Mouse (Mus musculus) hindbrain, postnatal 0 days (tissue): Measurements from ENCODE around the gene Vmn1r206. TPM values are rescaled to one million over a fixed set of nuclear protein-coding genes. Genes with fewer than 3 reads are reported as not detected.
"Not testable (repeated sequence)": the region's sequence is repeated elsewhere in the genome, so short reads cannot be mapped to it uniquely, and the experiment has no call there.

Experiments
- ATAC-seq: fragments of 200-750 bp; cut with Nextera tagmentation; 2 replicates; pipeline ENCODE4 v1.8.0; 2017; ENCODE audit warnings: mild to moderate bottlenecking, moderate TSS enrichment, moderate library complexity
- DNase-seq: peaks from one replicate; pipeline ENCODE4 v3.0.0-alpha.2; 2015; ENCODE audit warnings: low spot score
- H3K27ac ChIP-seq: fragments of 300-500 bp; sonication (generic); 2 replicates; pipeline ENCODE4 v1.5.1; 2014; ENCODE audit warnings: mild to moderate bottlenecking
- H3K27me3 ChIP-seq: fragments of 300-500 bp; sonication (generic); 2 replicates; pipeline ENCODE4 v1.6.1; 2014; ENCODE audit warnings: low read length, mixed read lengths; ENCODE audit not compliant: insufficient read depth
- H3K36me3 ChIP-seq: fragments of 300-500 bp; sonication (generic); 2 replicates; pipeline ENCODE4 v1.6.1; 2014; ENCODE audit warnings: low read length, mixed read lengths; ENCODE audit not compliant: insufficient read depth
- H3K4me1 ChIP-seq: fragments of 300-500 bp; sonication (generic); 2 replicates; pipeline ENCODE4 v1.6.1; 2014; ENCODE audit warnings: antibody characterized with exemption, low read length, mixed read lengths; ENCODE audit not compliant: insufficient read depth
- H3K4me2 ChIP-seq: fragments of 300-500 bp; sonication (generic); 2 replicates; pipeline ENCODE4 v1.6.1; 2014; ENCODE audit warnings: low read depth, mild to moderate bottlenecking, low read length, moderate library complexity, mixed read lengths
- H3K4me3 ChIP-seq: fragments of 300-500 bp; sonication (generic); 2 replicates; pipeline ENCODE4 v1.5.1; 2014; ENCODE audit warnings: low read length
- H3K9ac ChIP-seq: fragments of 300-500 bp; sonication (generic); replicated peaks from 2 replicates; pipeline ENCODE4 v1.6.1; 2014; ENCODE audit warnings: mild to moderate bottlenecking, low read length, moderate library complexity, mixed read lengths
- H3K9me3 ChIP-seq: fragments of 300-500 bp; sonication (generic); 2 replicates; pipeline ENCODE4 v1.6.1; 2016; ENCODE audit warnings: low read length, mixed read lengths
- CTCF ChIP-seq: IDR thresholded peaks from 2 replicates; pipeline ENCODE4 v1.5.1; 2016; ENCODE audit warnings: antibody characterized with exemption, control low read depth, low read depth
- WGBS: fragments of 180-500 bp; shearing (Covaris S2); extraction: QIAGEN DNeasy Blood & Tissue Kit; methylation state at CpG from one replicate; pipeline ENCODE4 v1.1.7; 2014; 5-methylcytosine and 5-hydroxymethylcytosine counted together
- polyA plus RNA-seq: library from polyadenylated mRNA; unstranded; fragments of >200 nt; fragmentation: Nextera tagmentation; extraction: Ambion mirVana; gene quantifications from 2 replicates; pipeline ENCODE4 v1.2.1, GENCODE M21; 2015
- total RNA-seq: library from RNA; depleted of rRNA; stranded (reverse); fragments of >200 nt; gene quantifications from 2 replicates; pipeline ENCODE4 v1.2.3, GENCODE M21; 2014; rRNA removed

Gene Vmn1r206
- total RNA-seq: not detected in 2 replicates
- not detected in 2 replicates for polyA plus RNA-seq

- not testable (repeated sequence) for H3K4me1 ChIP-seq
These were observed at the start of gene Vmn1r206 for GRCm38 (mm10) chr13:22624151-22624550. TSS of gene Vmn1r206 (minus strand) at chr13:22624251.

DNA sequence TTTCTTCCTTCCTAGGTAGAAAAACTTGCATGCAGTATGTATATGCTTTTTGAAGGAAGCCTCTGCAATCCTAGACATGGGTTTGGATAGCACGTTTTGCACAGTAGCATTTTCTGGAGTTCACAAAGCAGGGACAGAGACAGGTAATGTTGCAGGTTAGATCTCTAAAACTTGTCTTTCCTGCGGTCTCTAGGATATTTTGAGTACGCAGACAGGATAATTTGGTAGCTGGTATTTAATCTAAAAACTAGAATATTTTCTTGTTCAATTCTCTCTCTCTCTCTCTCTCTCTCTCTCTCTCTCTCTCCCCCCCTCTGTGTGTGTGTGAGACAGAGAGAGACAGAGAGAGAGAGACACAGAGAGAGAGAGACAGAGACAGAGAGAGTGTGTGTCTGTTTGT, 31.2 kb downstream of the Vmn1r206 start, which contains the start of gene Vmn1r205:
Vmn1r205 (minus strand) TSS at position 101 of the 400 bp plus-strand sequence.
- TF ChIP-seq CTCF: no peak
- 83% methylated on average over 3 of the region's 3 CpGs for WGBS
- Histone ChIP-seq H3K4me1 (no peaks in the 10 kb centered on the region), H3K9me3 (no peaks in the 10 kb centered on the region), H3K27ac (no peak within 1 kb of the TSS), H3K4me3 (no peak within 1 kb of the TSS), H3K27me3 (no peaks in the 10 kb centered on the region), H3K36me3 (no peaks in the 10 kb centered on the region), H3K9ac (no peak within 1 kb of the TSS), H3K4me2 (no peak within 1 kb of the TSS)
- DNase-seq: no peak
- ATAC-seq: no peak

More at GRCm38 (mm10) chr13:22624151-22624550, at the start of gene Vmn1r206:
- not testable (repeated sequence) for H3K4me2 ChIP-seq, DNase-seq, ATAC-seq, H3K4me3 ChIP-seq, H3K9me3 ChIP-seq, H3K27me3 ChIP-seq, H3K9ac ChIP-seq, H3K36me3 ChIP-seq, H3K27ac ChIP-seq

DNA sequence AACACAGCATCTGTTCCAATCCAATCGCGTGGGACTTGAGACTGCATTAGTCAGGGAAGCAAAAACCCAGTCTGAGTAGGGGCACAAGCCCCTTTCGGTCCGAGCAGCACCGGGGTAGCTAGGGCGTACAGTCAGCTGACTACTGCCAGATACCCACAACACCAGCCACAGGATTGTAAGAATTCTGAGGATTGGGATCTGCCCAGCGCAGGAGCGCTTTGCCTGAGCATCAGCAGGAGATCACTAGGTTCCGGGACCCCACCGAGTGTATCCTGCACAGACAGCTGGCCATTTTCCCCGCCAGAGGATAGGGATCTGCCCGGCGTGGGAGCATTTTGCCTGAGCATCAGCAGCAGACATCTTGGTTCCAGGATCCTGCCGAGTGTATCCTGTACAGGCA, 40.7 kb downstream of the Vmn1r206 start:
- not testable (repeated sequence) for H3K4me1 ChIP-seq, ATAC-seq, H3K4me2 ChIP-seq, H3K4me3 ChIP-seq, H3K36me3 ChIP-seq, DNase-seq, H3K9ac ChIP-seq, H3K9me3 ChIP-seq, H3K27me3 ChIP-seq, H3K27ac ChIP-seq
- 87% methylated on average over 14 of the region's 14 CpGs for WGBS

DNA sequence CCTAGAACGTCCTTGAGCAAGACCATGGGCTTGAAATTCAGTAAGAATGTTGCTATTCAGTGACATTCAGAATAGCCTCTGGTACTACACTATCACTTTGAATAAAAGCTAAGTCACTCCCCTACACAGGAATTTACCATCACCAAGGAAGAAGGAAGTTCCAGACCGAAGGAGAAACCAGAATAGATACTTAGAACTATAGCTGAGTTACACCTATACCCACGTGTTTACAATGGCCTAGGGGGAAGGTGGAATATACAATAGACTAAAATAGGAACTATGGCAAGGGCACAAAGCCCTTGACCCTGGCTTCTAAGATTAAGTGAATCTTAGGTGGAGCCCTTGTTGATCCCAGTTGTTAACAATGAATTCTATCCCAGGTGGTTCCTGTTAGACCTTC, 49.1 kb downstream of the Vmn1r206 start:
- WGBS: 79% methylated on average over 3 of the region's 3 CpGs
- not testable (repeated sequence) for H3K27ac ChIP-seq, H3K9ac ChIP-seq, DNase-seq, H3K4me1 ChIP-seq, H3K27me3 ChIP-seq, H3K36me3 ChIP-seq, H3K4me2 ChIP-seq, H3K4me3 ChIP-seq, ATAC-seq, H3K9me3 ChIP-seq

Other genes starting within 250 kb of the Vmn1r206 start
- gene Vmn1r199, start 244.4 kb downstream of the Vmn1r206 start, total RNA-seq: not detected in 2 replicates
- gene Vmn1r199, start 244.4 kb downstream of the Vmn1r206 start, polyA plus RNA-seq: not detected in 2 replicates
- not detected in 2 replicates for gene Vmn1r200, start 233.9 kb downstream of the Vmn1r206 start, total RNA-seq
- gene Vmn1r200, start 233.9 kb downstream of the Vmn1r206 start, polyA plus RNA-seq: not detected in 2 replicates
- not detected in 2 replicates for gene Vmn1r201, start 152.3 kb downstream of the Vmn1r206 start, total RNA-seq
- not detected in 2 replicates for gene Vmn1r201, start 152.3 kb downstream of the Vmn1r206 start, polyA plus RNA-seq
- not detected in 2 replicates for gene Vmn1r202, start 118.9 kb downstream of the Vmn1r206 start, total RNA-seq
- gene Vmn1r202, start 118.9 kb downstream of the Vmn1r206 start, polyA plus RNA-seq: not detected in 2 replicates
- not detected in 2 replicates for gene Vmn1r203, start 106.1 kb downstream of the Vmn1r206 start, total RNA-seq
- not detected in 2 replicates for gene Vmn1r203, start 106.1 kb downstream of the Vmn1r206 start, polyA plus RNA-seq
- not detected in 2 replicates for gene Vmn1r204, start 71.1 kb downstream of the Vmn1r206 start, total RNA-seq
- gene Vmn1r204, start 71.1 kb downstream of the Vmn1r206 start, polyA plus RNA-seq: not detected in 2 replicates
- gene Vmn1r205, start 31.3 kb downstream of the Vmn1r206 start, total RNA-seq: not detected in 2 replicates
- gene Vmn1r205, start 31.3 kb downstream of the Vmn1r206 start, polyA plus RNA-seq: not detected in 2 replicates
- gene Vmn1r207-ps, start 105.4 kb upstream of the Vmn1r206 start, total RNA-seq: not detected in 2 replicates
- gene Vmn1r207-ps, start 105.4 kb upstream of the Vmn1r206 start, polyA plus RNA-seq: not detected in 2 replicates
- not detected in 2 replicates for gene Vmn1r208, start 153.1 kb upstream of the Vmn1r206 start, total RNA-seq
- not detected in 2 replicates for gene Vmn1r208, start 153.1 kb upstream of the Vmn1r206 start, polyA plus RNA-seq
- gene Vmn1r209, start 185.4 kb upstream of the Vmn1r206 start, total RNA-seq: 0.05 TPM in 1 of 2 replicates, not detected in the other
- not detected in 2 replicates for gene Vmn1r209, start 185.4 kb upstream of the Vmn1r206 start, polyA plus RNA-seq
- gene Vmn1r210, start 207.1 kb upstream of the Vmn1r206 start, total RNA-seq: not detected in 2 replicates
- gene Vmn1r210, start 207.1 kb upstream of the Vmn1r206 start, polyA plus RNA-seq: not detected in 2 replicates
- gene Vmn1r211, start 233.3 kb upstream of the Vmn1r206 start, total RNA-seq: not detected in 2 replicates
- gene Vmn1r211, start 233.3 kb upstream of the Vmn1r206 start, polyA plus RNA-seq: not detected in 2 replicates